Mouse (Mus musculus) neural tube, embryonic 13.5 days (tissue): ENCODE measurements at regions not wholly inside any gene's neighbourhood (a gene's known extent, or its start where the extent isn't known, plus 50 kb on each side); places are given as distances from the start of the nearest gene placed in this dataset.

Experiments used
- ATAC-seq: fragments of 200-750 bp; cut with Nextera tagmentation; 2 replicates; pipeline ENCODE4 v1.8.0; 2017; ENCODE audit warnings: low read depth, mild to moderate bottlenecking, moderate TSS enrichment, moderate library complexity
- H3K27ac ChIP-seq: fragments of 300-500 bp; sonication (generic); replicated peaks from 2 replicates; pipeline ENCODE4 v1.5.1; 2015; ENCODE audit warnings: moderate library complexity, mild to moderate bottlenecking, inconsistent platforms
- H3K27me3 ChIP-seq: fragments of 300-500 bp; sonication (generic); 2 replicates; pipeline ENCODE4 v1.6.1; 2015; ENCODE audit warnings: mild to moderate bottlenecking, inconsistent platforms
- H3K36me3 ChIP-seq: fragments of 300-500 bp; sonication (generic); 2 replicates; pipeline ENCODE4 v1.6.1; 2015; ENCODE audit warnings: mild to moderate bottlenecking, inconsistent platforms
- H3K4me1 ChIP-seq: fragments of 300-500 bp; sonication (generic); replicated peaks from 2 replicates; pipeline ENCODE4 v1.6.1; 2015; ENCODE audit warnings: inconsistent platforms
- H3K4me2 ChIP-seq: fragments of 300-500 bp; sonication (generic); 2 replicates; pipeline ENCODE4 v1.6.1; 2015; ENCODE audit warnings: inconsistent platforms, mild to moderate bottlenecking, moderate library complexity
- H3K4me3 ChIP-seq: fragments of 300-500 bp; sonication (generic); 2 replicates; pipeline ENCODE4 v1.5.1; 2015; ENCODE audit warnings: mild to moderate bottlenecking, inconsistent platforms
- H3K9ac ChIP-seq: fragments of 300-500 bp; sonication (generic); 2 replicates; pipeline ENCODE4 v1.6.1; 2015; ENCODE audit warnings: moderate library complexity, mild to moderate bottlenecking, inconsistent platforms
- H3K9me3 ChIP-seq: fragments of 300-500 bp; sonication (generic); 2 replicates; pipeline ENCODE4 v1.6.1; 2016; ENCODE audit warnings: inconsistent platforms
- WGBS: fragments of 180-500 bp; shearing (Covaris S2); methylation state at CpG from one replicate; pipeline ENCODE4 v1.1.7; 2015; 5-methylcytosine and 5-hydroxymethylcytosine counted together

GRCm38 (mm10) chr2:128331275-128331674 lies 205.4 kb downstream of the Bcl2l11 start:
- peaks cover 23% of the 10 kb centered on the region for H3K4me1 ChIP-seq
- no peaks in the 10 kb centered on the region for H3K9me3 ChIP-seq
- H3K36me3 ChIP-seq = no peaks in the 10 kb centered on the region
- H3K9ac ChIP-seq = no peak overlapping the region
- ATAC-seq = peak; percentile 78
- H3K27me3 ChIP-seq = no peaks in the 10 kb centered on the region
- H3K4me2 ChIP-seq = no peak overlapping the region
- peak overlapping the region; percentile 47; the same call in 1 of the 2 replicates for H3K27ac ChIP-seq
- H3K4me3 ChIP-seq = no peak overlapping the region
- WGBS = 33% methylated on average over 10 of the region's 10 CpGs

- H3K9ac ChIP-seq = no peak overlapping the region
- peak overlapping the region; percentile 47; the same call in 1 of the 2 replicates for H3K27ac ChIP-seq
- H3K4me3 ChIP-seq = no peak overlapping the region
- H3K36me3 ChIP-seq = no peaks in the 10 kb centered on the region
- peaks cover 26% of the 10 kb centered on the region for H3K4me1 ChIP-seq
- ATAC-seq = no peak
- H3K27me3 ChIP-seq = no peaks in the 10 kb centered on the region
- WGBS = 48% methylated on average over 8 of the region's 8 CpGs
- no peaks in the 10 kb centered on the region for H3K9me3 ChIP-seq
- no peak overlapping the region for H3K4me2 ChIP-seq
Observed at GRCm38 (mm10) chr2:128331681-128332080, 205.8 kb downstream of the Bcl2l11 start.

- Histone ChIP-seq H3K27ac (no peak overlapping the region), H3K4me3 (no peak overlapping the region), H3K4me1 (peaks cover 38% of the 10 kb centered on the region), H3K4me2 (no peak overlapping the region), H3K27me3 (no peaks in the 10 kb centered on the region), H3K9ac (no peak overlapping the region), H3K36me3 (no peaks in the 10 kb centered on the region), H3K9me3 (no peaks in the 10 kb centered on the region)
- no peak for ATAC-seq
- WGBS = 81% methylated on average over 10 of the region's 10 CpGs
Observed at GRCm38 (mm10) chr2:128333401-128334142, 207.7 kb downstream of the Bcl2l11 start.

- no peak overlapping the region for H3K9ac ChIP-seq
- H3K4me2 ChIP-seq = no peak overlapping the region
- 85% methylated on average over 2 of the region's 2 CpGs for WGBS
- no peaks in the 10 kb centered on the region for H3K9me3 ChIP-seq
- peaks cover 43% of the 10 kb centered on the region for H3K4me1 ChIP-seq
- ATAC-seq = no peak
- H3K36me3 ChIP-seq = no peaks in the 10 kb centered on the region
- H3K4me3 ChIP-seq = no peak overlapping the region
- H3K27me3 ChIP-seq = no peaks in the 10 kb centered on the region
- no peak overlapping the region for H3K27ac ChIP-seq
Observed at GRCm38 (mm10) chr2:128334143-128334470, 208.3 kb downstream of the Bcl2l11 start.

- Histone ChIP-seq H3K36me3 (no peaks in the 10 kb centered on the region), H3K4me1 (peaks cover 51% of the 10 kb centered on the region), H3K9ac (no peak overlapping the region), H3K4me3 (no peak overlapping the region), H3K4me2 (no peak overlapping the region), H3K27me3 (no peaks in the 10 kb centered on the region), H3K27ac (no peak overlapping the region), H3K9me3 (no peaks in the 10 kb centered on the region)
- whole genome bisulfite sequencing = 72% methylated on average over 7 of the region's 7 CpGs
- no peak for ATAC-seq
Observed at GRCm38 (mm10) chr2:128334757-128335500, 209.1 kb downstream of the Bcl2l11 start.

- H3K9me3 ChIP-seq = no peaks in the 10 kb centered on the region
- no peak for ATAC-seq
Observed at GRCm38 (mm10) chr2:128337192-128337591, 211.4 kb downstream of the Bcl2l11 start.

GRCm38 (mm10) chr2:128337791-128338190 lies 212.0 kb downstream of the Bcl2l11 start:
- H3K27ac ChIP-seq = no peak overlapping the region
- 91% methylated on average over 5 of the region's 5 CpGs for WGBS
- H3K36me3 ChIP-seq = no peaks in the 10 kb centered on the region
- H3K9ac ChIP-seq = no peak overlapping the region
- no peaks in the 10 kb centered on the region for H3K27me3 ChIP-seq
- H3K4me3 ChIP-seq = no peak overlapping the region
- H3K4me1 ChIP-seq = peaks cover 42% of the 10 kb centered on the region
- H3K9me3 ChIP-seq = no peaks in the 10 kb centered on the region
- ATAC-seq = no peak
- H3K4me2 ChIP-seq = no peak overlapping the region

More at GRCm38 (mm10) chr2:128337192-128337591, 211.4 kb downstream of the Bcl2l11 start:
- Histone ChIP-seq H3K9ac (no peak overlapping the region), H3K4me3 (no peak overlapping the region), H3K36me3 (no peaks in the 10 kb centered on the region), H3K27ac (no peak overlapping the region), H3K4me2 (no peak overlapping the region), H3K4me1 (peaks cover 42% of the 10 kb centered on the region), H3K27me3 (no peaks in the 10 kb centered on the region)

GRCm38 (mm10) chr2:128338474-128338873 lies 212.6 kb downstream of the Bcl2l11 start:
- no peak for ATAC-seq
- no peak overlapping the region for H3K4me3 ChIP-seq
- no peaks in the 10 kb centered on the region for H3K36me3 ChIP-seq
- WGBS = 82% methylated on average over 4 of the region's 4 CpGs
- peaks cover 42% of the 10 kb centered on the region for H3K4me1 ChIP-seq
- H3K27ac ChIP-seq = no peak overlapping the region
- H3K27me3 ChIP-seq = no peaks in the 10 kb centered on the region
- H3K4me2 ChIP-seq = no peak overlapping the region
- H3K9me3 ChIP-seq = no peaks in the 10 kb centered on the region
- H3K9ac ChIP-seq = no peak overlapping the region

- ATAC-seq = no peak
- H3K4me2 ChIP-seq = no peak overlapping the region
- H3K27me3 ChIP-seq = no peaks in the 10 kb centered on the region
- H3K27ac ChIP-seq = no peak overlapping the region
- no peaks in the 10 kb centered on the region for H3K9me3 ChIP-seq
- no peak overlapping the region for H3K4me3 ChIP-seq
- 29% methylated on average over 8 of the region's 8 CpGs for WGBS
- H3K9ac ChIP-seq = no peak overlapping the region
- no peaks in the 10 kb centered on the region for H3K36me3 ChIP-seq
- H3K4me1 ChIP-seq = peaks cover 42% of the 10 kb centered on the region
Observed at GRCm38 (mm10) chr2:128339061-128339642, 213.3 kb downstream of the Bcl2l11 start.

GRCm38 (mm10) chr2:128339643-128340487 lies 214.0 kb downstream of the Bcl2l11 start:
- no peak overlapping the region for H3K4me3 ChIP-seq
- no peaks in the 10 kb centered on the region for H3K27me3 ChIP-seq
- H3K4me1 ChIP-seq = peaks cover 42% of the 10 kb centered on the region
- ATAC-seq = no peak
- 53% methylated on average over 19 of the region's 19 CpGs for WGBS
- H3K4me2 ChIP-seq = no peak overlapping the region
- no peaks in the 10 kb centered on the region for H3K9me3 ChIP-seq
- H3K36me3 ChIP-seq = no peaks in the 10 kb centered on the region
- H3K9ac ChIP-seq = no peak overlapping the region
- H3K27ac ChIP-seq = no peak overlapping the region

- no peak overlapping the region for H3K4me2 ChIP-seq
- H3K4me3 ChIP-seq = no peak overlapping the region
- H3K9me3 ChIP-seq = no peaks in the 10 kb centered on the region
- H3K36me3 ChIP-seq = no peaks in the 10 kb centered on the region
- H3K4me1 ChIP-seq = peaks cover 37% of the 10 kb centered on the region
- WGBS = 94% methylated on average over 5 of the region's 5 CpGs
- no peak overlapping the region for H3K27ac ChIP-seq
- no peak overlapping the region for H3K9ac ChIP-seq
- H3K27me3 ChIP-seq = no peaks in the 10 kb centered on the region
- ATAC-seq = no peak
Observed at GRCm38 (mm10) chr2:128340631-128341240, 214.9 kb downstream of the Bcl2l11 start.
